Mouse (Mus musculus) testis, adult 2 months (tissue): ENCODE data around the gene Clp1.

Experiments used
- CTCF ChIP-seq: fragments of 200-500 bp; IDR thresholded peaks from 2 replicates; pipeline ENCODE4 v1.5.1; 2012; ENCODE audit warnings: low read depth, mild to moderate bottlenecking, inconsistent platforms, low read length, moderate library complexity; ENCODE audit not compliant: control insufficient read depth, insufficient read depth, insufficient replicate concordance
- POLR2A ChIP-seq: fragments of 200-500 bp; IDR thresholded peaks from 2 replicates; pipeline ENCODE4 v1.6.1; 2012; ENCODE audit warnings: low read depth, mild to moderate bottlenecking, inconsistent platforms, low read length, moderate library complexity; ENCODE audit not compliant: control insufficient read depth

GRCm38 (mm10) chr2:84714422-84714810 is 12.7 kb downstream of the Clp1 start:
- TF ChIP-seq POLR2A (no peak), CTCF (no peak)
